Comparison of ENCODE assay signal across 9 mouse cellular contexts in genomic region chr12:8547357-8547756, GRCm38 (mm10). TPM values are rescaled to one million over a fixed set of nuclear protein-coding genes. Genes with fewer than 3 reads are reported as not detected.
A peak's percentile ranks its signal among the peaks of the same experiment; 100 is the strongest.
DNase-seq lines count a peak whose midpoint lies in the region; ATAC-seq and TF ChIP-seq lines count a peak whose summit lies in the region.
"Had no signal": no experiment of that assay in that cellular context is flagged by ENCODE, and none has a peak within 500 bp of the region (broad histone marks: within the 10 kb centered on the region; RNA-seq: fewer than 3 reads in every experiment).

No protein-coding gene starts in this region.

- no peaks in the 10 kb centered on the region for H3K4me1 ChIP-seq in forebrain, embryonic 15.5 days
- H3K4me1 ChIP-seq in lung, adult 2 months (ENCODE audit: control insufficient read depth, insufficient read depth, low read length), result no peaks in the 10 kb centered on the region
- H3K4me1 ChIP-seq in neural tube, embryonic 14.5 days (ENCODE audit: control insufficient read depth, insufficient read depth, low read length), result no peaks in the 10 kb centered on the region

- DNase-seq in ES-CJ7 (ENCODE audit: low read depth, low spot score), result peak; percentile 97
- peak; percentile 65 for DNase-seq in c-Kit-positive CD71-positive TER-119-positive erythroid progenitor cells, embryonic 14.5 days (ENCODE audit: low spot score)
- peak; percentile 59 to 67 for DNase-seq in heart, postnatal 36 days
- peak; percentile 76 for DNase-seq in layer of hippocampus, adult 11-12 months (ENCODE audit: low spot score)
- DNase-seq in lung, adult 2 months, result peak; percentile 40
- DNase-seq in testis, postnatal 10 days (ENCODE audit: low spot score), result peak; percentile 61

- H3K9ac ChIP-seq in forebrain, embryonic 15.5 days (replicated peaks), result no peak overlapping the region
- H3K9ac ChIP-seq in neural tube, embryonic 14.5 days (replicated peaks; ENCODE audit: low read depth, low read length), result no peak overlapping the region
- H3K9ac ChIP-seq: heart, embryonic 15.5 days had no signal

- WGBS in forebrain, embryonic 15.5 days, result 25% methylated on average over 11 of the region's 11 CpGs
- 16% methylated on average over 11 of the region's 11 CpGs for WGBS in lung, adult 2 months
- WGBS in neural tube, embryonic 14.5 days, result 22% methylated on average over 11 of the region's 11 CpGs

- no peak for TF ChIP-seq POLR2A in lung, adult 2 months (IDR thresholded peaks at IDR 0.05; ENCODE audit: borderline replicate concordance, extremely low read depth, low read depth, low read length)

- ATAC-seq in forebrain, embryonic 15.5 days (replicated peaks), result peak; percentile 74
- ATAC-seq in neural tube, embryonic 14.5 days (ENCODE audit: low read depth), result peak; percentile 78

- no peak overlapping the region for H3K27ac ChIP-seq in forebrain, embryonic 15.5 days (replicated peaks)
- H3K27ac ChIP-seq in neural tube, embryonic 14.5 days (ENCODE audit: low read depth, low read length), result no peak overlapping the region
- H3K27ac ChIP-seq: heart, embryonic 15.5 days had no signal

- H3K4me3 ChIP-seq in forebrain, embryonic 15.5 days, result no peak overlapping the region
- H3K4me3 ChIP-seq in lung, adult 2 months (replicated peaks; ENCODE audit: extremely low read depth, low read depth, low read length), result no peak overlapping the region
- no peak overlapping the region for H3K4me3 ChIP-seq in neural tube, embryonic 14.5 days (ENCODE audit: low read depth, low read length)
- H3K4me3 ChIP-seq: heart, embryonic 15.5 days had no signal

- H3K9me3 ChIP-seq in forebrain, embryonic 15.5 days, result no peaks in the 10 kb centered on the region
- no peaks in the 10 kb centered on the region for H3K9me3 ChIP-seq in neural tube, embryonic 14.5 days (ENCODE audit: control insufficient read depth, low read length)
- H3K9me3 ChIP-seq: heart, embryonic 15.5 days had no signal

- intact Hi-C loops in heart, postnatal 36 days (cut with DNase I), result loop anchor here (2.0 kb wide), 3 partner anchors 39 to 235 kb away; partner anchors contain the start of gene Hs1bp3

- no peak overlapping the region for H3K4me2 ChIP-seq in forebrain, embryonic 15.5 days (replicated peaks)
- H3K4me2 ChIP-seq in neural tube, embryonic 14.5 days (ENCODE audit: low read depth, low read length), result no peak overlapping the region
- H3K4me2 ChIP-seq: heart, embryonic 15.5 days had no signal

- H3K27me3 ChIP-seq in forebrain, embryonic 15.5 days, result no peaks in the 10 kb centered on the region
- no peaks in the 10 kb centered on the region for H3K27me3 ChIP-seq in neural tube, embryonic 14.5 days (ENCODE audit: control insufficient read depth, insufficient read depth, low read length)
- H3K27me3 ChIP-seq: heart, embryonic 15.5 days had no signal

- H3K36me3 ChIP-seq in forebrain, embryonic 15.5 days, result no peaks in the 10 kb centered on the region
- H3K36me3 ChIP-seq in neural tube, embryonic 14.5 days (ENCODE audit: control insufficient read depth, insufficient read depth, low read length), result no peaks in the 10 kb centered on the region
- H3K36me3 ChIP-seq: heart, embryonic 15.5 days had no signal

- peak; percentile 100 for TF ChIP-seq CTCF in lung, adult 2 months (IDR thresholded peaks at IDR 0.05; ENCODE audit: insufficient read depth, low read length)

RNA-seq across cellular contexts. Expression of gene Rhob, which starts 47.5 kb away (rescaled TPM):
- polyA plus RNA-seq in forebrain, embryonic 15.5 days (2015; fragmentation: Nextera tagmentation; extraction: Ambion mirVana), result 73.8 and 77.6 TPM in 2 replicates
- 100 to 1,000 TPM; 145 to 186 TPM for total RNA-seq in heart, postnatal 36 days (2021)
- polyA plus RNA-seq in lung, adult 2 months (2012; rRNA removed), result 324 and 526 TPM in 2 replicates
- 109 and 116 TPM in 2 replicates for polyA plus RNA-seq in neural tube, embryonic 14.5 days (2014; fragmentation: Nextera tagmentation; extraction: Ambion mirVana)

RNA-seq across cellular contexts. Expression of gene Slc7a15, which starts 51.5 kb away (rescaled TPM):
- polyA plus RNA-seq in forebrain, embryonic 15.5 days (2015; fragmentation: Nextera tagmentation; extraction: Ambion mirVana), result not detected in 2 replicates
- total RNA-seq in heart, postnatal 36 days (2021), result not detected
- not detected in 2 replicates for polyA plus RNA-seq in lung, adult 2 months (2012; rRNA removed)
- not detected in 2 replicates for polyA plus RNA-seq in neural tube, embryonic 14.5 days (2014; fragmentation: Nextera tagmentation; extraction: Ambion mirVana)
- polyA plus RNA-seq: heart, embryonic 15.5 days had no signal

Comparison
In these comparisons a context has a peak if more than half of its experiments do, and no peak if none do; other contexts are left out.
1. DNase-seq: peak in every context shown above with its lines; median percentile 97 in ES-CJ7; 76 in layer of hippocampus, adult 11-12 months; 65 in c-Kit-positive CD71-positive TER-119-positive erythroid progenitor cells, embryonic 14.5 days; 63 in heart, postnatal 36 days; 61 in testis, postnatal 10 days; 40 in lung, adult 2 months.